Mouse (Mus musculus): ENCODE measurements at regions not wholly inside any gene's neighbourhood (a gene's known extent, or its start where the extent isn't known, plus 50 kb on each side); places are given as distances from the start of the nearest gene placed in this dataset.
A peak's percentile ranks its signal among the peaks of the same experiment; 100 is the strongest.

DNA sequence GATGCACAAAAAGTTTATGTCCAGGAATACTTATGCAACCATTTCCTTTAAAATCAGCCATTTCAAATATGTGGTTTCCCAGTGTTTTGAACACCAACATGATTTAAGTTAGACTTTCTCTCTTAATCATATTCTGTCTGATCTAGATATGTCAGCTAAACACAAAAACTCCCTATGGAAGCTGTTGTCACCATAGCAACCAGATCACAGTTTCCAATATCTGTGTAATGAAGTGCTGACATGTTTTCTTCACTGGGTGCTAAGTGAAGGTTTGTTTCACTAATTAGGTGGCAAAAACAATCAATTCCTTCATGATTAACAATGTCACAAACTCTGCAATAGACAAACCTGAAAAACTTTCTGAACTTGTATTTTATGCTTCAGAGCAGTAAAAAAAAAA lies 615.9 kb upstream of the Ccng1 start:
- peak; percentile 24 for DNase-seq

DNA sequence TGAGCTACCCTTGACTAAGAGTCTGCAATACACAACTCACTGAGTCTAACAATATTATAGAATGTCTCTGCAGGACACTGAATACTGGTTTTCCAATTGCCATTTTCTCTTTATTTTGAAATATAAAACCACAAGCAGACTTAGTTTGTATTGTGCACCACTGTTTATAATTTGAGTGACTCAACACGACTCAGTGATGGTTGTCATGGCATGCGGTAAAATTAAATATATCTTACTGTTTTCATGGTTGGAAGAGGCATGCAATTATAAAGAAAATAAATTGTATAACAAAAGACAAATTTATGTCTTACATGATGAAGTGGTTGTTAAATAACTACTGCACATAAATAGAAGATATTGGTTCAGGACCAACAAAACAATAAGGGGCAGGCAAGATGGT lies 586.0 kb upstream of the Ccng1 start:
- DNase-seq, result no peak

DNA sequence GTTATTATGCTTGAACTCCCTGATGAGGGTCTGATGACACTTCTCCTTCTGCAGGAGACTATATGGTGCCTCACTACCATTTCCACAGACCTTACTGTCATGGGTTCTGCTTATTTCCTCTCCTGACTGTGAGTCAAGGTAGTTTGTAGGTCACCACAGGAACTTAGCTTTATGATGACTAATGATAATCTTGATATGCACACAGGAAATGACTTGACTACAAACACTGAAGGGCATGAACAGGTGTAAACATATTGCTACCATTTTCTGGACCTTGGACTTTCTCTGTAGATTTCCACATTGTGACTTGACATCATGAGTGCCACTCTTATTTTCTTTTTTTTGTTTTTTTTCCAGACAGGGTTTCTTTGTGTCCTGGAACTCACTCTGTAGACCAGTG lies 585.3 kb upstream of the Ccng1 start:
- DNase-seq, result no peak

DNA sequence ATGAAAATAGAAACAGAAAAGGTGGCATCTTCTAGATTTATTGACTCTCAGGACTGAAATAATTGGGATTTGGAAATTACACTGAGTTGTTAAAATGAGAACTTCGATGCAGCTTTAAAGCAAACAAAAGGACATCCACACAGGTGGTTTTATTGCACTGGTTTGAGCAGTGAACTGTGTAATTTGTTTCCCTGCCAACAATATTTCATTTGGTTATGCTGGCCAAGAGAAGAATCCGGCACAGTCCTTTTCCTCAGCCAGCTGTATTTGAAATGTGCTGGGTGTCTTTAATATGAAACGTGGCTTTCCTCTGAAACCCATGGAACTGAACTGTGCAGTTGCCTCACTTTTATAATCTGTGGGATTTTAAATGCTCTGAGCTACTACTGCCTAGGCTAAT lies 582.0 kb upstream of the Ccng1 start:
- DNase-seq, result no peak

DNA sequence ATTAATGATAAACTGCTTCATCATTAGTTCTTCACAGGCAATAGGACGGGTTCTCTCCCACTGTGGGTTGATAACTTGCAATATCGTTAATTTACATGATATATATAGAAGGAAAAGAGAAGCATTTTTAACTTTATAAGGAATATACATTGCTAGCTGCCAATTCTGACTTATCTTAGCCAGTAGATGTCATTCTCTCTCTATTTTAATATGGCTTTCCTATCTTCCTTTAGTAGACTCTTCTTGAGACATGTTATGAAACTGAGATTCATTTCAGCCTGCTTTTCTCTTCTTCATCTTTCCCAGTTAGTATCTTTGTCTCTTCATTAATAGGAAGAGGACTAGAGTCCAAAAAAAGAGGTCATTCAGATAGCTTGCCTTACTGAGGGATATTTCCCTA lies 578.6 kb upstream of the Ccng1 start:
- DNase-seq, result no peak
